Mouse (Mus musculus) intestine, embryonic 16.5 days (tissue): ENCODE measurements at regions not wholly inside any gene's neighbourhood (a gene's known extent, or its start where the extent isn't known, plus 50 kb on each side); places are given as distances from the start of the nearest gene placed in this dataset.

Source experiments
- ATAC-seq: fragments of 200-750 bp; cut with Nextera tagmentation; 2 replicates; pipeline ENCODE4 v1.8.0; 2017; ENCODE audit warnings: moderate TSS enrichment, moderate library complexity
- H3K27ac ChIP-seq: fragments of 300-500 bp; sonication (generic); 2 replicates; pipeline ENCODE4 v1.5.1; 2014; ENCODE audit warnings: mild to moderate bottlenecking, low read length
- H3K27me3 ChIP-seq: fragments of 300-500 bp; sonication (generic); replicated peaks from 2 replicates; pipeline ENCODE4 v1.6.1; 2014; ENCODE audit warnings: low read length, control low read depth, mixed read lengths; ENCODE audit not compliant: control insufficient read depth, insufficient read depth
- H3K36me3 ChIP-seq: fragments of 300-500 bp; sonication (generic); 2 replicates; pipeline ENCODE4 v1.6.1; 2014; ENCODE audit warnings: low read length, control low read depth; ENCODE audit not compliant: control insufficient read depth, insufficient read depth
- H3K4me1 ChIP-seq: fragments of 300-500 bp; sonication (generic); 2 replicates; pipeline ENCODE4 v1.6.1; 2014; ENCODE audit warnings: low read length, control low read depth, mixed read lengths; ENCODE audit not compliant: control insufficient read depth, insufficient read depth
- H3K4me2 ChIP-seq: fragments of 300-500 bp; sonication (generic); 2 replicates; pipeline ENCODE4 v1.6.1; 2014; ENCODE audit warnings: low read depth, low read length, control low read depth
- H3K4me3 ChIP-seq: fragments of 300-500 bp; sonication (generic); 2 replicates; pipeline ENCODE4 v1.5.1; 2014; ENCODE audit warnings: mild to moderate bottlenecking, low read length
- H3K9ac ChIP-seq: fragments of 300-500 bp; sonication (generic); 2 replicates; pipeline ENCODE4 v1.6.1; 2014; ENCODE audit warnings: low read depth, low read length
- H3K9me3 ChIP-seq: fragments of 300-500 bp; sonication (generic); 2 replicates; pipeline ENCODE4 v1.6.1; 2016; ENCODE audit warnings: low read length, control low read depth; ENCODE audit not compliant: control insufficient read depth
- WGBS: fragments of 180-500 bp; shearing (Covaris S2); extraction: QIAGEN DNeasy Blood & Tissue Kit; methylation state at CpG from one replicate; pipeline ENCODE4 v1.1.7; 2014; 5-methylcytosine and 5-hydroxymethylcytosine counted together

DNA sequence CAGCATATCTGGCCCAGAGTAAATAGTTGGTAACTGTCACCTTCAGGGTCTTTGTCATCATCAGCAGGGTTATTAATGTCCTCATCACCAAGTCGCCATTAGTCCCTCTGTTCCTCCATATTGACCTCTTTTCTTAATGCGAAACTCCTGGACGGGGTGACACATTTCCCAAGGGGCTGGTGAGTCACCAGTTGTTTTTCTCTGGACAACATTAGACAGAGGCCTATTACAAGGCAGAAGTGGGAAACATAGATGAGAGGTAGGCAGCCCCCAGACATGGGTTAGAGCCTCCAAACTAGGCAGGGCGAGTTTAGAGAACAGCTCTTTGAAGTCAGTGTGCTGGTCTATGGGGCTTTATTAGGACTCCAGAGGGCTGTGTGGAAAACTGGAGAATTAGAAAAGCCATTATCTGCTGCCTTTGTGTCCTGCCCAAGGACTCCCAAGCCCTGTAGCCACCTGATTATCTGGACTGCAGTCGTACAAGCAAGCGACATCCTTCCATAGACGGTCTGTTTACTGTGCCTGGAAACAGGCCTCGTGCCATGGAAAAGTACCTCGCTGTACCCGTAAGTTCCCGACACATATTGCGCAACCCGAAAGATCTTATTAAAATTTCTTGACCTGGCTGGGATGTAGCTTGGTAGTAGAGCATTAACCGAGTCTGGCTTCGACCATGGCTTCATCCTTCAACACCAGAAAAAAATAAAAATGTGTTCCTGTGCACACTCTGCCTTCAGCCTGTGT is 136.6 kb upstream of the Mkln1 start:
- H3K4me2 ChIP-seq, result no peak overlapping the region
- no peaks in the 10 kb centered on the region for H3K36me3 ChIP-seq
- no peak overlapping the region for H3K9ac ChIP-seq
- ATAC-seq, result no peak
- H3K4me1 ChIP-seq, result no peaks in the 10 kb centered on the region
- H3K27ac ChIP-seq, result no peak overlapping the region
- 88% methylated on average over 15 of the region's 15 CpGs for WGBS
- no peak overlapping the region for H3K4me3 ChIP-seq
- H3K27me3 ChIP-seq, result no peaks in the 10 kb centered on the region
- no peaks in the 10 kb centered on the region for H3K9me3 ChIP-seq

GRCm38 (mm10) chr6:31262651-31263050 is 135.9 kb upstream of the Mkln1 start:
- no peak for ATAC-seq

DNA sequence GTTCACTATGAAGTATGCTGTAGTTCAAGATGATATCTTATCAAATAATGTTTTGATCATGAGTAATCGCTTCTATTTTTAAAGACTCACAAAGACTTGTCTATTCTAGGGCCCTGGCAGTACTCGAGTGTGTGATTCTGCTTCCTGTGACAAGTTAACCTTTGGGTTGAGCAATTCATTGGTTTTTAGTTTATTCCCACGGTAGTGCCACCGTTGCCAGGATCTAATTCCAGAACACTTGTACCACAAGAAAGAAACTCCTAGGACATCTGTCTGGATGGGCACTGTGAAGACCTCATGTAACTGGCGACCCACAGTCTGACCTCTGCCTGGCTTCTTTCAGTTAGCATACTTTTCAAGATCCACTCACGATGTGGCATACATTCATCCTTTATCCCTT is 134.7 kb upstream of the Mkln1 start:
- H3K27me3 ChIP-seq, result no peaks in the 10 kb centered on the region
- H3K9ac ChIP-seq, result no peak overlapping the region
- H3K4me1 ChIP-seq, result no peaks in the 10 kb centered on the region
- no peak overlapping the region for H3K4me2 ChIP-seq
- ATAC-seq, result no peak
- H3K9me3 ChIP-seq, result no peaks in the 10 kb centered on the region
- H3K27ac ChIP-seq, result no peak overlapping the region
- 88% methylated on average over 6 of the region's 6 CpGs for WGBS
- H3K36me3 ChIP-seq, result no peaks in the 10 kb centered on the region
- no peak overlapping the region for H3K4me3 ChIP-seq

More at GRCm38 (mm10) chr6:31262651-31263050, 135.9 kb upstream of the Mkln1 start:
- Histone ChIP-seq H3K27me3 (no peaks in the 10 kb centered on the region), H3K4me1 (no peaks in the 10 kb centered on the region), H3K27ac (no peak overlapping the region), H3K9me3 (no peaks in the 10 kb centered on the region), H3K9ac (no peak overlapping the region), H3K4me2 (no peak overlapping the region), H3K4me3 (no peak overlapping the region), H3K36me3 (no peaks in the 10 kb centered on the region)
- WGBS, result 80% methylated on average over 8 of the region's 8 CpGs

- H3K9me3 ChIP-seq, result no peaks in the 10 kb centered on the region
- no peak overlapping the region for H3K27ac ChIP-seq
- 68% methylated on average over 17 of the region's 17 CpGs for WGBS
- no peak for ATAC-seq
- no peak overlapping the region for H3K9ac ChIP-seq
- no peak overlapping the region for H3K4me3 ChIP-seq
- H3K27me3 ChIP-seq, result no peaks in the 10 kb centered on the region
- no peaks in the 10 kb centered on the region for H3K36me3 ChIP-seq
- H3K4me1 ChIP-seq, result no peaks in the 10 kb centered on the region
- no peak overlapping the region for H3K4me2 ChIP-seq
Measured at GRCm38 (mm10) chr6:31266441-31267040, 132.0 kb upstream of the Mkln1 start.

DNA sequence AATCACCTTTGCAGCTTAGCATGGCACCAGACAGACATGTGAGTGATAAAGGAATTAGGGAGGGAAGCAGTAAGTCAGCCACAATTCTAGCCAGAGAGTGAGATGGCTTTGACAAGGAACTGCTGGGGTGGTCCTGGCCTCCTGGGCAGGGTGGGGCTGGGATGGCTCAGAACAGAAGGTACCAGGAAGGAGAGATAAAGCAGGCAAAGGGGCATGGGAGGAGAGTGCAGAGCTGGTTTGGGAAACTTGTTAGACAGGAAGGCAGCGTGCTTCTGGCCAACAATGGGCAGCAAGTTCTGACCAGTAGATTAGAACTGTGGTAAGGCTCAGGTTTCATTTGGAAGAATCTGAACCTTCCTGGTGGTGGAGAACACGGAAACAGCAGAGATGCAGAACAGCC is 130.5 kb upstream of the Mkln1 start:
- Histone ChIP-seq H3K9me3 (no peaks in the 10 kb centered on the region), H3K27ac (no peak overlapping the region), H3K4me1 (no peaks in the 10 kb centered on the region), H3K4me2 (no peak overlapping the region), H3K4me3 (no peak overlapping the region), H3K36me3 (no peaks in the 10 kb centered on the region), H3K9ac (no peak overlapping the region), H3K27me3 (no peaks in the 10 kb centered on the region)
- WGBS, result 64% methylated on average over 2 of the region's 2 CpGs
- ATAC-seq, result no peak

- no peaks in the 10 kb centered on the region for H3K27me3 ChIP-seq
- no peaks in the 10 kb centered on the region for H3K36me3 ChIP-seq
- 54% methylated on average over 5 of the region's 5 CpGs for WGBS
- no peak for ATAC-seq
- H3K9ac ChIP-seq, result no peak overlapping the region
- no peaks in the 10 kb centered on the region for H3K4me1 ChIP-seq
- no peak overlapping the region for H3K27ac ChIP-seq
- no peak overlapping the region for H3K4me3 ChIP-seq
- H3K4me2 ChIP-seq, result no peak overlapping the region
- no peaks in the 10 kb centered on the region for H3K9me3 ChIP-seq
Measured at GRCm38 (mm10) chr6:31273816-31274215, 124.7 kb upstream of the Mkln1 start.

- no peaks in the 10 kb centered on the region for H3K9me3 ChIP-seq
- H3K9ac ChIP-seq, result no peak overlapping the region
- no peaks in the 10 kb centered on the region for H3K36me3 ChIP-seq
- H3K27me3 ChIP-seq, result no peaks in the 10 kb centered on the region
- ATAC-seq, result no peak
- H3K4me1 ChIP-seq, result no peaks in the 10 kb centered on the region
- no peak overlapping the region for H3K27ac ChIP-seq
- H3K4me2 ChIP-seq, result no peak overlapping the region
- WGBS, result 19% methylated on average over 11 of the region's 11 CpGs
- no peak overlapping the region for H3K4me3 ChIP-seq
Measured at GRCm38 (mm10) chr6:31274236-31274635, 124.3 kb upstream of the Mkln1 start.

DNA sequence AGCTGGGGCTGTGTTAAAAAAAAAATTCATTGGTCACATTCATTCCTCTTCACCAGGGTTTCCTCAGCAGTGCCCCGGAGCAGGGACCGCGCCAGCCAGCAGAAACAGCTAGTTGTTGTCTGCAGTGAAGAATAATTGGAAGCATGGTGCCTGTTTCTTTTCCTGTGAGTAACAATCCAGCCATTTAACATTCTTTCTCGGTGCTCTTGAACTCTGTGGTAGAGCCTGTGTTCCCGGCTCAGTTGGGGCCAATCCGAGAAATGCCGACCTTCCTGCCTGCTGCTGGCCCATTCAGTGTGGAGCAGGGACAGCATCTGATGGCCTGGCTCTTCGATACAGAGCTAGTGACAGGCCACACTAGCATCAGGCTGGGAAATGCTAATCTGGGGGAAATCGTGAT is 120.7 kb upstream of the Mkln1 start:
- no peak overlapping the region for H3K4me2 ChIP-seq
- ATAC-seq, result no peak
- no peak overlapping the region for H3K9ac ChIP-seq
- H3K9me3 ChIP-seq, result no peaks in the 10 kb centered on the region
- 52% methylated on average over 9 of the region's 9 CpGs for WGBS
- no peak overlapping the region for H3K4me3 ChIP-seq
- H3K36me3 ChIP-seq, result no peaks in the 10 kb centered on the region
- H3K27ac ChIP-seq, result no peak overlapping the region
- H3K4me1 ChIP-seq, result no peaks in the 10 kb centered on the region
- H3K27me3 ChIP-seq, result no peaks in the 10 kb centered on the region

GRCm38 (mm10) chr6:31283973-31284372 is 114.6 kb upstream of the Mkln1 start:
- 57% methylated on average over 8 of the region's 8 CpGs for WGBS
- no peak overlapping the region for H3K27ac ChIP-seq
- no peaks in the 10 kb centered on the region for H3K27me3 ChIP-seq
- H3K9ac ChIP-seq, result no peak overlapping the region
- H3K4me1 ChIP-seq, result no peaks in the 10 kb centered on the region
- no peak overlapping the region for H3K4me3 ChIP-seq
- H3K4me2 ChIP-seq, result no peak overlapping the region
- H3K36me3 ChIP-seq, result no peaks in the 10 kb centered on the region
- no peaks in the 10 kb centered on the region for H3K9me3 ChIP-seq
- ATAC-seq, result no peak

GRCm38 (mm10) chr6:31284390-31284789 is 114.1 kb upstream of the Mkln1 start:
- no peaks in the 10 kb centered on the region for H3K36me3 ChIP-seq
- H3K27me3 ChIP-seq, result no peaks in the 10 kb centered on the region
- no peak overlapping the region for H3K27ac ChIP-seq
- H3K4me2 ChIP-seq, result no peak overlapping the region
- H3K9ac ChIP-seq, result no peak overlapping the region
- ATAC-seq, result no peak
- H3K4me3 ChIP-seq, result no peak overlapping the region
- 71% methylated on average over 10 of the region's 10 CpGs for WGBS
- no peaks in the 10 kb centered on the region for H3K9me3 ChIP-seq
- no peaks in the 10 kb centered on the region for H3K4me1 ChIP-seq
